Mouse (Mus musculus) brain, adult 2 months (tissue): Measurements from ENCODE around the gene Sept9.
"Not testable (repeated sequence)": the region's sequence is repeated elsewhere in the genome, so short reads cannot be mapped to it uniquely, and the experiment has no call there.

Source experiments
- DNase-seq: peaks from one replicate; pipeline ENCODE4 v3.0.0; 2011; ENCODE audit warnings: low read depth, low spot score

Gene Sept9

DNA sequence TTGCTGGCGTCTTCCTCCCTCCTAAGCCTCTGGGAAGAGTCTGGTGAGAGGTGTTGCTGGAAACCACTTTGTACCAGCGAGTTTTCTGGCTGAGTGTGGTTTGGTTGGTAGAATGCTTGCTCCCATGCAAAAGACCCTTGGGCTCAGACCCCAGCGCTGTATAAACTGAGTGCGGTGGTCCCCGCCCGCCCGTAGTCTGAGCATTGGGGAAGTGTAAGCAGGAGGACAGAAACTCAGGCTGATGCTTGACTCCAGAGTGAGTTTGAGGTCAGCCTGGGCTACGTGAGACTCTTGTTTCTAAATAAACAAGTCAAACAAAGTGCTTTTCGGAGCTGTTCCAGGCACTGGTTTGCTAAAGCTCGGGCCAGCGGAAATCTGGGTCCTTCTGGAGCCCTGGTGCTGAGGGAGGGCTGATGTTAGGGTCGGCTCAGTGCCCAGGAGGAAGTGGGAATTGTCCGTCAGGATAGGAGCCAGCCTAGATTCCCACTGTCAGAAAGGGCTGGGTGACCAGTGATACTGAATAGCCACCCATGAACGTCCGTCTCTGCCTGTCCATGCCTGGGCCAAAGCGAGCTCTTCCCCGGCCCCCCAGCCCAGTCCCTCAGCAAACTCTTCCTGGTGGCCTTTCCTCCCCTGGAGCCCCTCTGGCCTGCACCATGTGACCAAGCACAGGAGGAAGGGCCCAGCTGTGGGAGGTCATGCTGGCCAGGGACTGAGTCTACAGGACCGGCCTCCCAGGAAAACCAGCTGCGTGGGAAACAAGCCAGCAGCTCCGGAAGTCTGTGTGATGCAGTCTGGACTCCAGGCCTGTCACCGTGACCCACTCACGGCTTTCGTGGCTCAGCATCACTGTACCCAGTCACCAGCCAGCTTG is 112.8 kb downstream of the Sept9 start:
- DNase-seq, result peak; percentile 76

DNA sequence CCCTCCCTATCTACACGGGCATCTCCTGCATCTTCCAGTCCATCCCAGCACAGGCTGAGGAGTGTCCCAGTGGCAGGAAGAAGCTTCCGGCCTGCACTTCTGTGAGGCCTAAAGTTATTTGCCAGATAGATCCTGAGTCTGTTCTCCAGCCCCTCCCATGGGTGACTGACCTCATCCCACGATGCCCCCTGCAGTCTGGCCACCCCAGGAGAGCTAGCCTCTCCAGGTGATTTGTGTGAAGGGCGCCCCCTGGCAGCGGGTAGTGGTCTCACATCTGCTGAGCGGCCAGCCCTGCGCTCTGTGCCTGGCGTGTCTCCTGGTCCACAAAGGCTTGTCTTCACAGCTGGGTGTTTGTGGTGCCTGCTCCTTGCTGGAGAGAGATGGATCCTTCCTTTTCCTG is 113.5 kb downstream of the Sept9 start:
- peak; percentile 37 for DNase-seq

DNA sequence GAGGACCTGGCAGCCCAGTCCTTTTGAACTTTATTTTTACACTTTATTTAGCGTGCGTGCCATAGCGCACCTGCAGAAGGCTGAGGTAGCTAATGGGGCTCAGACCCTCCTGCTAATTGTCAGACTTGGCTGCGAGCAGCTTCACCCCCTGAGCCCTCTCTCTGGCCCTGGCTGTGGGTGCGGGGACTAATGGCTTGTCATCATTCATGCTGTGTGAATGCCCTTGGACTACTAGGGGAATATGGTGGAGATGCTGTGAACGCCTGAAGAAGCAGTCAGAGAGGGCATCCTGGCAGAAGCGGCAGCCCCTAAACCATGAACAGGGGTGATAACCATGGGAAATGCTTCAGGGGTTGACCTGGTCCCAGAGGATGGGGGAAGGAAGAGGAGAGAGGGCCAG is 114.0 kb downstream of the Sept9 start:
- DNase-seq, result no peak

DNA sequence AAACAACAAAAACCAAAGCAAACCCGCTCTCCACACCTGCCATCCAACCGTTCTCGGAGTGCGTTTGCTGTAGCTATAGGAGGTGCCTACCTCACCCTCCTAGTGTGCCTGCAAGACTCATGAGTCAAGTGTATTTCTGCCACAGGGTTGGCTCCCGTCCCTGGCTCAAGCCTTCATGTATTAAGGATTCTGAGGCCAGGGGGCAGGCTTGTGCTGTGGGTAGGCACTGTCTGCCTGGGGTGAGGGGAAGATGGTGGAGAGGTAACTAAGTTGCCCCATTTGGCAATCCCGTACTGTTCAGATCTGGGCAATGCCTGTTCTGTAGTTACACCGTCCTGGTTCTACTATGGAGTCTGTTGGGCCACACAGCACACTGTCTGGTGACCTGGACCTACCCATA is 114.6 kb downstream of the Sept9 start:
- DNase-seq, result no peak

DNA sequence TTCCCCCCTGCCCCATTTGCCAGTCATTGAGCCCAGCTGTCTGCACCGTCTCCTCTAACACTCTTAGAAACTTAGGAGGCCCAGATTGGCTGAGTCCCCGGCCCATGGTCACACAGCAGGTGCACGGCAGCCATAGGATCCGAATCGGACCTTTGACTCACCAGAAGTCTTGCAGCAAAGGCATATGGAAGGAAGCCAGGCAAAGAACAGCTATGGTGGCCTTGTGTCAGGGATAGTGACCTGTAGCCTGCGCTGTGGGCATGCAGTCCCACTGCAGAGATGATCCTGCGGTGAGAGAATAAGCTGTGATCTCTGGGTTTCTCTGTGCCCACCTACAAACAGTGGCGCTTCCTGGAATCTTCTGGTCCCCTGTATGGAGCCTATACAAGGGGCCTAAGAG is 115.1 kb downstream of the Sept9 start:
- DNase-seq, result no peak

DNA sequence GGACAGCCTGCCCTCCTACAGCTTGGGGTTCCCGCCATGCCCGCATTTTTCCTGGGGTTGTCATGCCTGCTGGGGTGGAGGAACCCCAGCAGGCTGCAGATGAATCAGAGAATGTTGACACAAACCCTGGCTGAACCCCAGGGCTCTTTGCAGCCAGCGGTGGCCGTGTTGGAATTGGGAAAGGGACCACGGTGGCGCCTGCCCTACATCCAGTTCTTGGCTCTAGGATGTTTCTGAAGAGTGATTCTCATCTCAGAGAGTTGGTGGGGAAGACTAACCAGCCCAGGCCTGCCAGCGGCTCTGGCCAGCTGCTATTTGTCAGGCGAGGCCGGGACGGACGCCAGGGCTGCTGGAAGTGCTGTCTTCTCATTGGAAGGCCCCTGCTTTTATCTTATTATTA is 115.8 kb downstream of the Sept9 start:
- DNase-seq, result peak; percentile 37

DNA sequence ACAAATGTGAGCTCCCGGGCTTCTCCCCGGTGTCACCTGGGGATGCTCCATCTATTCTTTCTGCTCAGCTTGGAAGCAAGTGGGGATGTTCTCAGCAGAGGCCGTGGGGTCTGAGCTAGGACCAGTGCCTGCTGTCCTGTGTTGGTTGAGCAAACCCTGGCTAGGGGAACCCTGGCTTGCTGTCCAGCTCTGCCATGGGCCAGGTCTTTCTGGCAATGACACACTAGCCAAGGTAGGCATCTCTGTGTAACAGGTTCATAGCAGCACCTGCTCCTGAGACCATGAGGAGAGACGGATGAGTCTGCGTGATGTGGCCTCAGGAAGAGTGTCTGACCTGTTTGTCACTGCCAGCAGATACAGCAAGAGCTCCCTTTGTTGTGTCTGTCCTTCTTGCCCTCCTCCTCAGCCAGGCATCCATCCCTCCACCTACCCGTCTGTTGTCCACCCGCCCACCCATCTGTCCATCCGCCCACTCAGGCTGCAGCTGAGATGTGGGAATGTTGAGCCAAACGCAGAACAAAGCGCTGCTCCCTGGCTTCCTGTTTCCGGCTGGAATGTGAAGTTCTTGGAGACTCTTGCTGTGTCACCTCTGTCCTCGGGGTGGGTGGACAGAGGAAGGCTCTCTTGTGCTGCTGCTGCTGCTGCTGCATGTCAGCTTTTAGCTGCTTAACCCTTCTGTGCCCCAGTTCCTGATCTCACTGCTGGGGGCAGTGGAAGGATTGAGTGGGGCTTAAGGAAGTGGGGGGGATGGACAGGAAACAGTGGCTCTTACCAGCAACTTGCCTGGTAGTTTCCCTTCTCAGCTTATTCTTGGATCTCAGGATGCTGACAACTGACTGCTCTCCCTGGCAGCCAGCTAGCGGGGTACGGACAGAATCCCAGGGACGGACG is 117.2 kb downstream of the Sept9 start:
- peak; percentile 80 for DNase-seq

DNA sequence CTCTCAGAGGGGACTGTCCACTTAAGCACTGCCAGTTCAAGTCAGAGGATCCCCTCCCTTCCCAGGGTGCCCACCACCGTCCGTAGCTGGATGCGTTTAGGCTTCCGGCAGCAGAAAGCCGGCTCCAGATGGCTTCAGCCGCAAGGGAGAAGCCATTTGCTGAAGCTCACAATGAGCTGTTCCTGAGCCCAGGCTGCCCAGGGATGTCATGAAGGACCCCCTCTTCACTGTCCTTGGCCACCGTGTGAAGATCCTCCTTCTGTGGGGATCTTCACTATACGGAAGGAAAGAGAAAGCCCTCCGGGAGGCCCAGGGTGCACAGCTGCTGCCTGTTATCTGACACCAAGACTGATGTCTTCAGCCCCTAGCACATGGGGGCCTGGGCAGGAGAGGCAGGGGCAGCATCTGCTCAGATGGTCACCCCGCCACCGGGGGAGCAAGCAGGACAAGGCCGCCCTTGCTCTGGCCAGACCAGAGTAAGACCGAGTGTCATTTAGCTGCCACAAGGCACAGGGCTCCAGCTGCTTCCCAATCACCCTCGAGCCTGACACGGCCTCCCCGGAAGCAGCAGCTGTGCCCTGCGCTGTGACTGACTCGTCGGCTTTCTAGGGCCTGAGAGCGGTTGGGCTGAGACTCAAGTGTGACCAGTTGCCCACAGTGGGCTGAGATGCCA is 118.1 kb downstream of the Sept9 start:
- DNase-seq, result peak; percentile 37

DNA sequence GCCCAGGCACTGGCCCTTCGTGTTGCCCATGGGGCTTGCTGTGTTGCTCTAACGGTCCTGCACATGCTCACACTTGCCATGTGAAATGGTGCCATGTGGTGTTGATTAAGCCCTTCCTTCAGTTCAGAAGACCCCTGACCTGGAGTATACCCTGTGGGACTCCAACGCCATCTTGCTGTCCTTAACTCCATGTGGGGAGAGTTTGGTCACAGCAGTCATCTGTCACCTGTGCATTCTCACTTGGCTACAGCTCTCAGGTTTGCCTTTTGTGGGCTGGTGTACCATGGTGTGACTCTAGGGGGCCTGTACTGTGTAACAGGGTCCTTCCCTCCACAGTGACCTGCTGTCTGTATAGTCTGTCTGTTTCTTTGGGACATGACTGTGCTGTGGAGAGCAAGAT is 118.7 kb downstream of the Sept9 start:
- DNase-seq, result no peak

DNA sequence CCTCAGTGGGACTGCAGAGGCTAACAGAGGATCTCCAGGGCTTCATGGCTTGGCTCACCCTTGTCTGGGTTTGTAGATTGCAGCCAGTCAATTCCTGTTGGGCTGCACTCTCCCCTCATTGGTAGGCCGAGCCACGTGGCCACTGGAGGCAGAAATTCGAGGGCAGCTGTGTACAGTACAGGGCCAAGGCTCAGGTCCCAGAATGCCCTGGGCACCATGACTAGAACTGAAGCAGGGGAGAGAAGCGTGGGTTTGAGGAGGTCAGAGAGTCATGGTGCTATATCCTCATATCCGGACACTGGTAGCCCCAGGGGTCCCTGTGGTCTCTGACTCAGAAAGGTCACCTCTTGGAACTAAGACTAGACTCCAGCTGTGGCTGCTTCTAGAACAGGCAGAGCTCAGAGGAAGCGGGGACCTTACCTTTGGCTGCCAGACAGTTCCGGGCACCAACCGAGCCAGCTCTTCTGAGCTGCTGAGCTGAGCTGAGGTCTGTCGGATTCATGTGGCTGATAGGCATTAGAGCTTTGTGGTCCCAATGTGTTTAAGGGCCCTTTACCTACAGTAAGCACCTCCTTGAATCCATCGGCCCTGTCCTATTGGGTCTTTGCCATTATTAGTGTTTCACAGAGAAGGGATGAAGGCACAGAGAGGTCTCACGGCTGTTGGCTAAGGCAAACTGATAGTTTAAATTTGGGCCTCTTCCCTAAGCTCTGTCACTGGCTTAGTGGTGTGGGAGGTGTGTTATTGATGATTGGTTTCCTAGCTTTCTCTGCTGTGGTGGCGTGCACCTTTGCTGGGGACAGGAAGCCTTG is 119.5 kb downstream of the Sept9 start:
- no peak for DNase-seq

DNA sequence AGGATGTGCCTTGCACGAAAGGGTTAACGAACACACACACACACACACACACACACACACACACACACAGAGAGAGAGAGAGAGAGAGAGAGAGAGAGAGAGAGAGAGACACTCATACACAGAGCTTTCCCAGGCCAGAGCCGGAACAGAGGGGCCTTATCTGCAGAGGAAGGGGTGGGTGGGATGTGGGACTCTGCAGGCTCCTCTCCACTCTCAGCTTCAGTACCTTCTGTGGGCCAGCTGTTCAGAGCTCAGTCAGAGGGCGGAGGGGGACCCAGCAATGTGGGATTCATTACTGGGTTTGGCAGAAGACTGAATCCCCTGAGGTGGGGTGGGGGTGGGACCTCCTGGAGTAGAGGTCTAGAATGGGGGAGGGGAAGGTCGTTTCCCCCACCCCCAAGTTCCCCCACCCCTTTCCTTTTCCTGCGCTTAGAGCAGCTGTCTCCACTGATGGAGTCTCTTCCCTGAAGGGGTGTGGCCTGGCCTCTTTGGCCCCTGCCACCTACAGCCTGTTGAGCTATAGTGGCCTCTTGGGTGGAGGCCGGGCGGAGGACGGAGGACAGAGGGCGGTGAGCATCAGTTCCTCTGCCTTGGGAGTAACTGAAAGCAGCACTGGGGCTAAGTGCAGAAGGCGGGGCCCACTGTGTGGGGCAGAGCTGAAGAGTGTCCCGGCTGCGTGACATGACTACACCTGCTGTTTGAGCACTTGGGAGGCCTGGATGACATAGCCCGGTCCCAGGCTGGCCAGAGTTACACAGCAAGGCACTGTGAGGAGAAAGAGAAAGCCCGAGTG is 120.3 kb downstream of the Sept9 start:
- no peak for DNase-seq

DNA sequence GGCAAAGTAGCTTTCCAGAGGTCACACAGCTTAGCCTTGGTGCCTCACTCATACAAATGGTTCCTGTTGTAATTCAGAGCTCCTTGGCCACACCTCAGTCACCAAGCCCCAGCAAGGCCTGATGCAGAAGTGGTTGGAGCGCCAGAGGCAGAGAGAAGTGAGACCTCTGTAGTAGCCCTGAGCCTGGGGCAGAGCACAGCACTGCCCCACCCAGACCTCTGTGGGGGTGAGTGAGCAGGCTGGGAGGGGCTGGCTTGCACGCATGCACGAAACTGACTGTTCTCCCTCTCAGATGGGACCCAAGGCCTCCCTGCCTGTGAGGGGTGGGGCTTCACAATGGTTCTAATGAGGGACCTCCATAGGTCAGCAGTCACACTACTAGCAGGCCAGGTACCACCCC is 121.0 kb downstream of the Sept9 start:
- no peak for DNase-seq

DNA sequence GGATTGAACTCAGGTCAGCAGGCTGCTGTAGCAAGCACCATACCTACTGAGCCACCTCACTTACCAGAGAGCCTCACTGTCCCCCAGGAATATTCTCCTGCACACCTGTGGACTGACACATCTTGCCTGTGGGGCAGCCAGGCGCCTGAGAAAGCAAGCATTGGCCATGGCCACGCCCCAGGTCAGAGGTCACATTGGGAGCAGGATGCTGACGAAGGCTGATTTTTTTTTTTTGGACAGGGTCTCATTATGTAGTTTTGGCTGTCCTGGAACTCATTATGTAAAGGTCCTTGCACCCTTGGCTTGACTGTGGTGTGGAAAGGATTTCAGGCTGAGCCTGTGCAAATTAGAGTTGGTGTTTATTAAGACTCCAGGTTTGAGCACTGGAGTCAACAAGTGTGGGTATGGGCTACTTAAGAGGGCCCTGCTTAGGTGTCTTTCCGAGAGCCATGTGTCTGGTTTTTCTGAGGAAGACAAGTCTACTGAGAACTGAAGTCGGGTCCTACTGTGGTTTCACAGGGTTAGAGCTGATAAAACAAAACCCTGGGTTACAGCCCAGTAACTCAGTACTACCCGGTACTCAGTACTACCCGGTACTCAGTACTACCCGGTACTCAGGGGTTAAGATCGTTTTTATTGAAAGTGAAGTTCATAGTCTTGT is 122.0 kb downstream of the Sept9 start:
- DNase-seq, result no peak

DNA sequence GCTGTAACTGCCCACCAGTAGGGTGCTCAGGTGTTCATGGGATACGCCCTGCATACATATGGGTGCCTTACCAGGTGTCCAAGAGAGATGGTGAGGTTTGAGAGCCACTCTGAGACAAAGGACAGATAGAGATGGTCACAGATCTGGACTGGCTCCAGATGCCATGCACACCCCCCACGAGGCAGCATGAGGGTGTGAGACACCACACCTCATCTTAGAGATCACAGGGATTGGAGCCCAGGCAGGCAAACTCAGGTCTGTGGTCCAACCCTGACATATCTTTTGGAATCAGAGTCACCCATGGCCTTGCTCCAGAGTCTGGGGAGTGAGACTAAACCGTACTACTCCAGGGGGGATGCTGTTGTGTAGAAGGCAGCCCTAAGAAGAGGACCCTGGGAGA is 122.8 kb downstream of the Sept9 start:
- DNase-seq, result no peak

DNA sequence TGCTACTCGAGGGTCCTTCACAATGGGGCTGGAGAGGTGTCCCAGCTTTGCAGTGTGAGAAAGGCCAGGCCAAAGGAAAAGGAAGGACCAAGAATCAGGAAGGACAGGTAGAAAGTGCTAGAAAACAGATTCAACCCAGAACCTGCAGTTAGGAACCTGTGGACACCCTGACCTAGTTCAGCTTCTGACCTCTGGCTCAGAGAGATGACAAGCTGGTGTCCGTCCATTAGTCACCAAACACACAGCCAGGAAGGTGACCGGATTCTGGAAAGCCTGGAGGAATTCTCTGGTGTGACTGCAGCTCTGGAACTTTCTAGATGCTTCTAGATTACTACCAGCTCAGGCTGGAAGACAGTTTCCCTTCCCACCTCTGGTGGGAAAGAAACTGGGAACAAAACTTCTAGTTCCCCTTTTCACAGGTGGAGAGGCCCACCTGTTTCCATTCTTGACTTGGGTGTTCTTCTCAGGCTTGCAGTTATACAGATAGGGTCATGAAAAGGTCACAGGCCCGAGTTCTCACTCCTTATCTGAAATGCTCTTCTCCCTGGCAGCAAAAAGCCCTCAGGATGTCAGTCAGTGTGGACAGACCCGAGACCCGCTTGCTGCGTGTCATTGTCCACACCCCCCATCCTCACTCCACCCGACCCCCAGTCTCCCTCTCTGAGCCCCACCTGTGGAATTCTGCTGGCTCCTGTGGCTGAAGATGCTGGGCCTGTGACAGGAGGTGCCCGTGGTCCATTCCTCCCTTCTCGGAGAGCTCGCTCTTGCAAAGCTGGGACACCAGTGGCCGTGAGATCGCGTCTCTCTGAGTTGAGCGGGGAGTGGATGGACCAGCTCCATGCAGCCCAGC is 123.5 kb downstream of the Sept9 start:
- DNase-seq, result no peak

DNA sequence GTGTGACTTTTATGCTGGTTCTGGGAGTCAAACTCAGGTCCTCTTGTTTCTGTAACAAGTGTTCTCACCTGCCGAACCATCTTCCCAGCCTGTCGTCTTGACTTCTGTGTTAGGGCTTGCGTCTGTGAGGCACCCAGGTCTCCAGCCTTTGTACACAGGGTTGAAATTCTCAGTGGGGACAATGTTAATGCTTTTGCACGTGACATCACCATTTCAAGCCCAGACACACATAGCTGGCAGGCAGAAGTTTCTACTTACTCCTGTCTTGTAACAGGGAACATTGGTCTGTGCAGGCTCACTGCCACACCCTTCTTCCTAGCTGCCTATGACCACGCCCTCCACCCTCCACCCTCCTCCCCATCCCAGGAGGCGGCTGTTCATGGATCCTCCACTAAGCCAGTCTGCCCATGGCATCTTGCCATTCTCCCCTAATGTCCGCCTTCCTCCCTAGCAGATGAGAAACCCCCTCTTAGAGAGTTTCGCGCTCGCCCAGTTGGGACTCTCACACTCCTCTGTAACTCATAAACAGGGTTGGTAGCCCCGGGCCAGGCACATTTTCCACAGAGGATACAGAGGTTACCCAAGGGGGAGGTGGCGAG is 124.6 kb downstream of the Sept9 start:
- DNase-seq, result no peak

DNA sequence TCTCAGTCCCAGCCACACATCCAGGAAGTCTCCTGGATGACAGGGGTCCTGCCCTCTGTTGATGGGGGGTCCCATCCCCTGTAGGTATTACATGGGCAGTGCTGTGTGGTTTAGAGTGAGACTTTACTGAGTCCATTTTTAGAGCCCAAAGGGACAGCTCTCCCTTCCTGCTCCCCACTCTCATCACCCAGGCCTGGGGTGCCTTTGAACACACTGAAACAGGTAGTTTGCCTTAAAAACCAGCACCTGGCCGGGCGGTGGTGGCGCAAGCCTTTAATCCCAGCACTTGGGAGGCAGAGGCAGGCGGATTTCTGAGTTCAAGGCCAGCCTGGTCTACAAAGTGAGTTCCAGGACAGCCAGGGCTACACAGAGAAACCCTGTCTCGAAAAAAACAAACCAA is 125.3 kb downstream of the Sept9 start:
- not testable (repeated sequence) for DNase-seq

DNA sequence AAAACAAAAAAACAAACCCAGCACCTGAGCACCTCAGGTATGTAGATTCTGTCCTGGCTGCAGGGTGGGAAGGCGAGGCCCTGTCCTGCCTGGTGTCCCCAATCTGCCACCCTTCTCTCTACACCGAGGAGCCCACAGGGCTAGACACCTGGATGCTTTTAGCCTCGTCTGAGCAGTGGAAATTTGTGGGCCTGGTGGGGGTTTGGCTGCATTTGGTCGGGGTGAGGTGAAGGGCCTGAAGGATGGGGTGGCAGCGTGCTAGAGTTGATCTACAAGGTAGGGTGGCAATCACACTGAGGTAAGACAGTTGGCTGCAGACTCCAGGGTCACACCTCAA is 125.6 kb downstream of the Sept9 start:
- DNase-seq, result no peak
